Mouse (Mus musculus) G1E (cell line): Measurements from ENCODE around the gene Il7r.

Experiments used
- CTCF ChIP-seq: IDR thresholded peaks from 2 replicates; pipeline ENCODE4 v1.5.1; 2012; ENCODE audit warnings: low read depth, low read length, inconsistent platforms, mixed read lengths
- GATA1 ChIP-seq: IDR thresholded peaks from 2 replicates; pipeline ENCODE4 v1.6.1; 2012; ENCODE audit warnings: borderline replicate concordance, low read length, inconsistent platforms, mixed read lengths
- GATA2 ChIP-seq: IDR thresholded peaks from 2 replicates; pipeline ENCODE4 v1.6.1; 2012; ENCODE audit warnings: low read depth, low read length, inconsistent platforms, borderline replicate concordance
- TAL1 ChIP-seq: conservative IDR thresholded peaks from 2 replicates; pipeline ENCODE4 v1.6.1; 2012; ENCODE audit warnings: low read depth, low read length, inconsistent platforms, mixed read lengths

DNA sequence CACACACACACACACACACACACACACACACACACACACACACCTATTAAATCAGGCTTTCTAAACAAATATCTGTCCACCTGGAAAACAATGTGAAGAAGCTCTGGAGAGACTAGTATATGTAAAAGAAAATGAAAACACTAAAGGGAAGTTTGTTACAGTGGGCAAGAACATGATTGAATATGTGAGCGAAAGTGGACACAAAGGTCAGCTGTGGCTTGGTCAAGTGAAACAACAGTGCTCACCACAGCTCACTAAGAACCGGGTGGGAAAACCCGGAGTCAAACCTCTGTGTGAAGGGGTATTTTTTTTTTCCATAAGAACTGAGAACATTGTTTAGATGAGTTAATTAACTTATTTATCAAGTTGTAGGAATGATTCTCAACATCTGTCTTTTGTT is 6.9 kb downstream of the Il7r start:
- TF ChIP-seq CTCF: no peak
- no peak for TF ChIP-seq GATA2
- TF ChIP-seq GATA1: no peak
- TF ChIP-seq TAL1: no peak
